Mouse (Mus musculus) erythroblast, embryonic 14.5 days (primary cell): ENCODE results near the gene Rpl36-ps4.

Source experiments
- GATA1 ChIP-seq: IDR thresholded peaks from 2 replicates; pipeline ENCODE4 v1.6.1; 2012; ENCODE audit warnings: low read length, inconsistent platforms, mixed read lengths
- TAL1 ChIP-seq: IDR thresholded peaks from 3 replicates; pipeline ENCODE4 v1.6.1; 2012; ENCODE audit warnings: low read length, inconsistent platforms, mixed read lengths

DNA sequence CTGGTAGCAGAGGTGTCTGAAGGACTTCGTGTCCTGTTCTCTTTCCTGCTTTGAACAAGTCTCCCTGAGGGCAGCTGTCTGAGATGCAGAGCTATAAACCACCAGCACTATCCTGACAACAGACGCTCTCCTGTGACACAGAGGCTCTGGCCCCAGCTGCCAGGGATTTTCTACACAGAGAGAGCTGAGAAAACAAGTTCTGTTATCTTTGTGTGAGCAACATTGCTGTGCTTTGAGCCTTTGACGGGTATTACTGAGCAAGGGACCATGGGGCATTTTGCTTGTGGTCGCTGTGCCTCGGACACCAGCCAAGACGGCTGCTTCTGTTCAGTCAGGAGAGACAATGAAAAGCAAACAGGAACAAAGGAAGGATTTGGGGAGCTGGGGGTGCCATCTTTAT is 17.6 kb upstream of the Rpl36-ps4 start:
- TF ChIP-seq TAL1 (no peak), GATA1 (no peak)
